Mouse (Mus musculus): ENCODE results near the gene Ptprt.

DNA sequence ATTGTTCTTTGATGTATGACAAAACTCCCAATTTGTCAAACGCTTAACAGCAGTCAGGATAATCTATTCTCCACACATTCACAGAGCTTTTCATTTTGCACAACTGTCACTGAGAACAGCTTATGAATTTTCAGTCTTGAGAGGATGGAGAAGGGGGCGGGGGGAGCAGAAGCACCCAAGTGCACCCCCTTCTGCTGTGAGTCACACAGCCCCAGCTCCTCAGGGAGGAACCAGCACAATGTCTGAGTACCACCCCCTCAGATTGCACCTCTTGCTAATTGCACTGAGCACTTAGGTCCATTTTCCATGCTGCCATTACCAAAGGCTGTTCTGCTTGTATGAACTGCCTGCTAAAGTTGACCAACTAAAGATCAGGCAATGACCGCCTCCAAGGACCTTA is 578.6 kb downstream of the Ptprt start:
- TF ChIP-seq POLR2A (IDR thresholded peaks at IDR 0.05; ENCODE audit: borderline replicate concordance, insufficient read depth, low read length), result no peak
- TF ChIP-seq CTCF (IDR thresholded peaks at IDR 0.05; ENCODE audit: borderline replicate concordance, insufficient read depth, low read depth, low read length), result no peak

Measured in cerebellum, adult 2 months (tissue).